Mouse (Mus musculus) spleen, postnatal 10 days (tissue): ENCODE results near the gene Skap1.

Experiments used
- DNase-seq, 2 experiments: peaks; one replicate each; pipeline ENCODE4 v3.0.0; 2021 to 2022; ENCODE audit warnings: low spot score in 2 of 2

Gene Skap1

DNA sequence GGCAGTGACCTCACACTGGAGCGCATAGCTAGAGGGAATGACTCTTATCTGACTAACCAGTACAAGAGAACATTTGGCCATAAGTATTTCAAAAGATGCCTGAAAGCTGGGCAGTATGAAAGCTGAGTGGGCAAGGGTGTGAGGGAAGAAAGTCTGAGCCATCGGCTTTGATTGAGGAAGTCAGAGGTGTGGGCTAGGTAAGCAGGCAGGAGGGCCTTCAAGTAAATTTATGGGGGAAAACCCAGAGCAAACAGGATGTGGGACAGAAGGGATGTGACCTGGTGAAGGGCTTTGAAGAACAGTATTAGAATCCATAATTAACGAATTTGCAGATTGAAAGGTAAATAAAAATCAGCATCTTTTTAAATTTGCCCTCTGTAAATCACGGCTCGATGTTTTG lies 95.8 kb downstream of the Skap1 start:
- DNase-seq: no peak

DNA sequence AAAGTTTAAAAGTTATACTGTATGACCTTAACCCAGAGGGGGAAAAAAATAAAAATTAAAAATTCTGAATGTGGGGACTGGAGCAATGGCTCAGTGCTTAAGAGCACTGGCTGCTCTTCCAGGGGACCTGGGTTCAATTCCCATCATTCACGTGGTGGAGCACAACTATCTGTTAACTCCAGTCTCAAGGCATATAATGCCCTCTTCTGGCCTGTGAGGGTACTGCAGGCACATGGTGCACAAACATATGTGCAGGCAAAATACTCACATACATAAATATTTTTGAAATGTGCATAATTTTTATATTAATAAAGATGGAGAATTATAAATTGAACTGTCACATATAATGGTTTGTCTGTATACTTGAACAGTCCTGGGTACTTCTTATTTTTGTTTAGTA lies 99.7 kb downstream of the Skap1 start:
- DNase-seq: no peak

DNA sequence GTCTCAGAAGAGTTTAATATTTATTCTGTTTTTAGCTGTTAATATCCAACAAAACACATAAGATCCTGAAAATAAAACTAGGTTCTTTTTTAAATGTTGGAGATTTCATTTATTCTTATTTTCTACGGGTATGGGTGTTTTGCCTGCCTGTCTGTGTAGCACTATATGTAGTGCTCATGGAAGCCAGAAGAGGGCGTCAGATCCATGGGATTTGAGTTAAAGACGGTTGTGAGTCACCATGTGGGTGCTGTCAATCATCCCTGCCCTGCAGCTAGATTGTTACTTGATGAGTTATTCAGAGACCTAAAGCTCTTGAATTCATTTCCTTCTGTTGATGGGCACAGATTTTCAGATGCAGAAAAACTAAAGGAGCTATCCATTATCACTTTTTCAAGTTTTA lies 108.1 kb downstream of the Skap1 start:
- DNase-seq: no peak

DNA sequence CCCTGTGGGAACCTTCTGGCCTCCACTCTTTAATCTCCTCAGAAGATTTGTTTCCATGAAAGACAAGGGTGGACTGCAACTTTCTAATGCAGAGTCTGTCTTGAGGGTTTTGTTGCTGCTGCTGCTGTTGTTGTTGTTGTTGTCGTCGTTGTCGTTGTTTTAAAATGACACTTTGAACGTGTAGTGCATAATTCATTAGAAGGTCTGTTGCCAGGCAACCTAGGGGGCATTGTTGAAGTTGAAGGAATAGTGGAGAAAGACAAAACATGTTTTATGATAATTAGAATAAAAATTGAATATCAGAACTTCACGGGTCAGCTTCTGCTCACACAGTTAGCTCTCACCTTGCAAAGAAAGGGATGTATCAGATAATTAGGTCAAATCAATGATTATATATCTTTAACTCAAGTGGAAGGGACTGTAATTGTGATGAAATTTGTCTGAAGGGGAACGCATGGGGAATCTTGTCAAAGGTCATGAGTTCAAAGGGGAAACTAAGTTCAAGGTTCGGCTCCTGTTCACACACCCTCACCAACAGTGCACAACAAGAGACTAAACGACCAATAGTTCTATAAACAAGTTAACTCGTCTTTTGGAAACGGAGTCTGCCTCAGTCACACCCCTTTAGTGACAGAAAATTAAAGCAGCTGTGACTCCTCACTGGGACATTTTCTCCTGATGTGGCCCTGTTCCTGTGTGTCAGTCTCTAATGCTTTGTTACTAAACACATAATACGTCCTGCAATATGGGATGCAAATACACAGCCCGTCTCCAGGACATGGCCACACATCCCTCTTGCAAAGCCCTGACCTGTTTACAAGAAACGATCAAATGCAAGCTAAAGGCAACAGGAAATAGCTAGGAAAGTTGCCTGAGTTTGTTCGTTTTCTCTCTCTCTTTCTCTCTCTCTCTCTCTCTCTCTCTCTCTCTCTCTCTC lies 112.4 kb downstream of the Skap1 start:
- DNase-seq: no peak

- DNase-seq: no peak
Measured at GRCm38 (mm10) chr11:96578551-96579283, 114.3 kb downstream of the Skap1 start.

GRCm38 (mm10) chr11:96581604-96582384 lies 117.4 kb downstream of the Skap1 start:
- DNase-seq: peak in 1 of 2 experiments; percentile 44

GRCm38 (mm10) chr11:96582595-96582994 lies 118.2 kb downstream of the Skap1 start:
- DNase-seq: no peak

DNA sequence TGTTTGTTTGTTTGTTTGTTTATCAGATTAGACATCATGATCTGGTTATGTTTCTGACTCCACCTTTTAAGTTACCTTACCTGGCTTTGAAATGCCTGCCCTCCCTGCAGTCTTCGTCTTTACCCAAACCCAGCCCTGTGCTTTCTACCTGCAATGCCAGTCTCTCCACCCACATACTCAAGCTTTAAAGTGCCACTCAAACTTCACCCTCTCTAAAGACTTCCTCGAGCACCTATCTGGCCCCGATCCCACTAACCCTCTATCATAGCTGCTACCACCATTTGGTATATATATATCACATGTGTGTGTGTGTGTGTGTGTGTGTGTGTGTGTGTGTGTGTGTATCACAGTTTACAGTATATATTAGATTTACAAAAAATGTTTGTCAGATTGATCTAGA lies 125.4 kb downstream of the Skap1 start:
- DNase-seq: no peak

DNA sequence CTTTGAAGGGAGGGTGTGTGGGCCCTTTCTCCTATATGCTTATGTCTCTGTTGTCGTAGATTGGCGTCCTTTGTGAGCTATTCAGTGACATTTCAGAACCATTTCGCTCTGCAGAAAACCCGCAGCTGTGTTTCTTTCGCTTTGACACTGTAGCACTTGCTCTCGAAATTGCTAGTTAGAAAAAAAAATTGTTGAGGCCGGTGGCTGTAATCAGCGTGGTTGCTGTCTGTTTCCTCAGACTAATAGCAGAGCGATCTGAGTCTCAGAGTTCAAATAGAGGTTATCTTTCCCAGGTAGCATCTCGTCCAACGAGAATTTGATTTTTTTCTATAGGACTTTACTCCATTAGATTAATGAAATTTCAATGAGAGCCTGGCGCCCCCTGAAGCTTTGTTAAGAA lies 131.5 kb downstream of the Skap1 start:
- DNase-seq: no peak

- no peak for DNase-seq
Measured at GRCm38 (mm10) chr11:96596301-96596700, 131.9 kb downstream of the Skap1 start.

- DNase-seq: no peak
Measured at GRCm38 (mm10) chr11:96602806-96603205, 138.4 kb downstream of the Skap1 start.

GRCm38 (mm10) chr11:96604306-96604705 lies 139.9 kb downstream of the Skap1 start:
- DNase-seq: no peak

DNA sequence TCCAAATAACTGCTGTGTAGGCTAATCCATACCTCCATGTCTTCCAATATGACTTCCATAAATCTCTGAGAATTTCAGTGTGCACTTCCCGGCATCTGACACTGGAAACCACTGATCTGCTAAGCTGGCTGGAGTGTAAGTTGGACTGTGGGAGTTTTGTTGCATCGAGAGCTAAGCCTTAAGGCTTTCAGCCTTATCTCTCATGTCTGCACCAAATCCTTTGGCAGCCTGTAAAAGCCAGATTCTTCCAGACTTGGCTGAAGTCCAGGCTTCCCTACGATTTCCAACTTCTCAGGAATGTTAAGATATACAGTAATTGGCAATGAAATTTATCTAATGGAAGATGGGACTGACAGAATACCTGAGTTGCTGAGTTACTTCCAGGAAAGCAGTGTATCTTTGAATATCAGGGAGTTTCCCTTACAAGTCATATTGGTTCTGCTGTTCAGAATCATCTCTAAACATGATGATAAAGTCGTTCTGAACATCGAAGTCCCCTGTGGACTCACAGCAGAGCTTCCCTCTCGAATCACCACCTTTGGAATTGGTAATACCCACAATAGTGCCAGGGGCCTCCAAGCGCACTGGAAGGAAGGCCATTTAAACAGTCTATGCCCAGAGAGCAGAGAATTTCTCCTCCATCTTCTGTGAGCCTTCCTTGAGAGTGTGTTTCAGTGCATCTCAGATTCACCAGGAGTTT lies 140.5 kb downstream of the Skap1 start:
- DNase-seq: no peak

- DNase-seq: no peak
Measured at GRCm38 (mm10) chr11:96605516-96605915, 141.1 kb downstream of the Skap1 start.

GRCm38 (mm10) chr11:96612596-96612995 lies 148.2 kb downstream of the Skap1 start:
- no peak for DNase-seq

GRCm38 (mm10) chr11:96616792-96617191 lies 152.4 kb downstream of the Skap1 start:
- DNase-seq: no peak

GRCm38 (mm10) chr11:96618789-96619445 lies 154.5 kb downstream of the Skap1 start:
- no peak for DNase-seq

DNA sequence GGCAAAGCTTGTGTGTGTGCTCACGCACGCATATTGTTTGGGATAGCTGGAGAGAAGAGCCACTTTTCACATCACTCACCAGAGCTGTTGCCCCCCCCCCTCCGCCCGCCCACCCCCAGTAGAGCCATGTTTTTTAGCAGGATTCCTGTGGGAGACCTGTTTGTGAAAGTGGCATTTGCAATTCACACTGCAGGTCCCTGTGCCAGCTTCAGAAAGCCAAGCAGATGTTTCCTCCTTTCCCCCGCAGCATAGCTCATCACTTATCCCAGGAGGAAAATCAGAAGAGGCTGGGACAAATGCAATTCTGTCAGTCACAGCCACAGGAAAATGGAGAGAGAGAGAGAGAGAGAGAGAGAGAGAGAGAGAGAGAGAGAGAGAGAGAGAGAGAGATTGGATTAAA lies 155.2 kb downstream of the Skap1 start:
- DNase-seq: no peak

DNA sequence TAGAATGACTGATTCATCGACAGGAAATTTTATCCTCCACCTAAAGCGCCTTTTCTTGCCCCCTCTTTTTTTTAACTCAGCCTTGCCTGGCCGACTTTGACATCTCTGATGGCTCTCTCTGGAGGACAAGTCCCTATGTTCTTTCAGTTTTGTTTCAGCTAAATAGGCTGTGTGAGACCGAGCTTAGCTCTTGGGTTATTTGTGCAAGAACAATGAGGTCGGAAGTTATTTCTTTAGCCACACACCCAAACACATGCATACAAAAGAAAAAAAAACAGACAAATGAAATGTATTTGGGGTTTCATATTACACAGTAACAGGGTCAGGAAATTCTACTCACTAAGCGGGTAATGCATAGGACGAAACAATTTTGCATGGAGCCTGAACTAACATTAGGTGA lies 155.6 kb downstream of the Skap1 start:
- DNase-seq: no peak

DNA sequence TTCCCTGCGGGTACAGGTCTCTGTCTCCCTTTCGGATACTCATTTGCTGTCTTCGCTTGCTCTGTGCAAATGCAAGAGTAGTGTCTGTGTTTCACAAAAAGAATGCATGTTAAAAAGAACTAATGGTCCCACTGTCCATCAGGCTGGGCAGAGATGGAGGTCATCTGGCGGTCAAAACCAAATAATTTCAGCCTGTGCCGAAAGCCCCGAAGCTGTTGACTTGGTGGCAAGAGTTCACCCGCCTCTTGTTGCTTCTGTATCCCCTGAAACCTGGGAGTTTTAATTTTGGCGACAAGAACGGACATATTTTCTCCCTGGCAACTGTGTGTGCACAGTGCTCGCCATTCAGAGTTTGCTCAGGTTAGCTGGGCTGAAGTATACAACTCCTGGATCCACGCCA lies 156.3 kb downstream of the Skap1 start:
- no peak for DNase-seq

- DNase-seq: peak; percentile 50 to 81
Measured at GRCm38 (mm10) chr11:96621167-96621566, 156.8 kb downstream of the Skap1 start.
